Mouse (Mus musculus) kidney, postnatal 0 days (tissue): ENCODE measurements around the gene Efna1. TPM values are rescaled to one million over a fixed set of nuclear protein-coding genes. Genes with fewer than 3 reads are reported as not detected.

Experiments used
- ATAC-seq: fragments of 200-750 bp; cut with Nextera tagmentation; replicated peaks from 2 replicates; pipeline ENCODE4 v1.8.0; 2017; ENCODE audit warnings: low read depth, moderate number of reproducible peaks, moderate TSS enrichment, moderate library complexity; ENCODE audit not compliant: low FRiP score
- DNase-seq: peaks from one replicate; pipeline ENCODE4 v3.0.0-alpha.2; 2016; ENCODE audit warnings: low spot score
- H3K27ac ChIP-seq: fragments of 300-500 bp; sonication (generic); 2 replicates; pipeline ENCODE4 v1.5.1; 2014; ENCODE audit warnings: mild to moderate bottlenecking
- H3K27me3 ChIP-seq: fragments of 300-500 bp; sonication (generic); 2 replicates; pipeline ENCODE4 v1.6.1; 2014; ENCODE audit warnings: low read length, mixed read lengths; ENCODE audit not compliant: insufficient read depth
- H3K36me3 ChIP-seq: fragments of 300-500 bp; sonication (generic); 2 replicates; pipeline ENCODE4 v1.6.1; 2014; ENCODE audit warnings: low read length, mixed read lengths; ENCODE audit not compliant: insufficient read depth
- H3K4me1 ChIP-seq: fragments of 300-500 bp; sonication (generic); replicated peaks from 2 replicates; pipeline ENCODE4 v1.6.1; 2014; ENCODE audit warnings: antibody characterized with exemption, low read length, mixed read lengths; ENCODE audit not compliant: insufficient read depth
- H3K4me2 ChIP-seq: fragments of 300-500 bp; sonication (generic); 2 replicates; pipeline ENCODE4 v1.6.1; 2014; ENCODE audit warnings: mild to moderate bottlenecking, low read length, moderate library complexity, mixed read lengths
- H3K4me3 ChIP-seq: fragments of 300-500 bp; sonication (generic); replicated peaks from 2 replicates; pipeline ENCODE4 v1.5.1; 2014; ENCODE audit warnings: low read depth, low read length
- H3K9ac ChIP-seq: fragments of 300-500 bp; sonication (generic); 2 replicates; pipeline ENCODE4 v1.6.1; 2014; ENCODE audit warnings: low read depth, low read length
- H3K9me3 ChIP-seq: fragments of 300-500 bp; sonication (generic); replicated peaks from 2 replicates; pipeline ENCODE4 v1.6.1; 2016; ENCODE audit warnings: low read length, inconsistent platforms, mixed read lengths
- CTCF ChIP-seq: IDR thresholded peaks from 2 replicates; pipeline ENCODE4 v1.5.1; 2016; ENCODE audit warnings: antibody characterized with exemption, low read depth, mild to moderate bottlenecking, moderate library complexity
- WGBS: fragments of 180-500 bp; shearing (Covaris S2); extraction: QIAGEN DNeasy Blood & Tissue Kit; methylation state at CpG from one replicate; pipeline ENCODE4 v1.1.7; 2014; 5-methylcytosine and 5-hydroxymethylcytosine counted together
- polyA plus RNA-seq: library from polyadenylated mRNA; unstranded; fragments of >200 nt; fragmentation: Nextera tagmentation; extraction: Ambion mirVana; gene quantifications from 2 replicates; pipeline ENCODE4 v1.2.1, GENCODE M21; 2015

The Efna1 gene
- polyA plus RNA-seq, 1 experiment from 2014 or later: 79.5 TPM

DNA sequence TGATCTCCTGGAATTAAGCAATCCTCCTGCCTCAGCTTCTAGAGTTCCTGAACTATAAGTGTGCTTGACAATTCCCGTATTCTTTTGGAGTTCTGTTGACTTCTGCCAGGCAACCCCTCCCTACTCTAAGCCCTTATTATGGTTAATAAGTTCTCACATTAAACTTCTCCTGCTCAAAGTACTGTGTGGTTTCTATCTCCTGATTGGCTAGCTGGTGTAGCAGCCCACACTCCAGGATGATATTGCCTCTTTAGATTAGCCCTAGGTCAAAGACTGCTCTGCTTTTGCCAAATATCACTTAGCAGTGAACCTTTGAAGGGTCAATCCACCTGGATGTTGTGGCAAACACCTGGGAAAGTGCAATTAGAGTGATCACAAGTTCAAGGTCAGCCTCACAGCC is 19.1 kb upstream of the Efna1 start:
- peak overlapping the region; percentile 4; the same call in 1 of the 2 replicates for H3K4me3 ChIP-seq

GRCm38 (mm10) chr3:89299499-89299898 is 18.6 kb upstream of the Efna1 start:
- no peaks in the 10 kb centered on the region for H3K27me3 ChIP-seq
- H3K9ac ChIP-seq: peak overlapping the region; percentile 33; the same call in 1 of the 2 replicates
- peak; percentile 30; the same call in 1 of the 2 replicates for TF ChIP-seq CTCF
- peak overlapping the region; percentile 50 for H3K4me2 ChIP-seq
- DNase-seq (peak; percentile 79), ATAC-seq (peak; percentile 62)
- no peaks in the 10 kb centered on the region for H3K36me3 ChIP-seq
- no peaks in the 10 kb centered on the region for H3K9me3 ChIP-seq
- WGBS: 2% methylated on average over 14 of the region's 14 CpGs
- H3K4me3 ChIP-seq: peak overlapping the region; percentile 4; the same call in 1 of the 2 replicates
- peak overlapping the region; percentile 51; the same call in 1 of the 2 replicates for H3K27ac ChIP-seq
- H3K4me1 ChIP-seq: no peaks in the 10 kb centered on the region

More for the DNA sequence above, 19.1 kb upstream of the Efna1 start:
- no peak for DNase-seq
- no peak for TF ChIP-seq CTCF
- peak overlapping the region; percentile 50 for H3K4me2 ChIP-seq
- WGBS: 35% methylated on average over 1 of the region's 1 CpGs
- no peaks in the 10 kb centered on the region for H3K4me1 ChIP-seq
- no peak overlapping the region for H3K27ac ChIP-seq
- H3K9ac ChIP-seq: no peak overlapping the region; the same call in 1 of the 2 replicates
- H3K9me3 ChIP-seq: no peaks in the 10 kb centered on the region
- ATAC-seq: peak; percentile 71
- H3K27me3 ChIP-seq: no peaks in the 10 kb centered on the region
- no peaks in the 10 kb centered on the region for H3K36me3 ChIP-seq

- Histone ChIP-seq H3K4me3 (no peak overlapping the region), H3K27me3 (no peaks in the 10 kb centered on the region), H3K9me3 (no peaks in the 10 kb centered on the region), H3K36me3 (no peaks in the 10 kb centered on the region), H3K27ac (0 out of 2 replicates have a peak overlapping the region, but pooled peaks have one; percentile 51), H3K4me1 (no peaks in the 10 kb centered on the region), H3K9ac (no peak overlapping the region), H3K4me2 (no peak overlapping the region)
- no peak for ATAC-seq
- DNase-seq: no peak
- 86% methylated on average over 6 of the region's 6 CpGs for WGBS
- no peak for TF ChIP-seq CTCF
These were observed 18.0 kb upstream of the Efna1 start for GRCm38 (mm10) chr3:89298908-89299307.

GRCm38 (mm10) chr3:89296761-89297396 is 15.9 kb upstream of the Efna1 start:
- H3K36me3 ChIP-seq: no peaks in the 10 kb centered on the region
- H3K9me3 ChIP-seq: no peaks in the 10 kb centered on the region
- H3K27ac ChIP-seq: no peak overlapping the region
- no peak overlapping the region for H3K4me3 ChIP-seq
- no peak for TF ChIP-seq CTCF
- H3K27me3 ChIP-seq: no peaks in the 10 kb centered on the region
- ATAC-seq (no peak), DNase-seq (no peak)
- H3K4me2 ChIP-seq: no peak overlapping the region
- no peak overlapping the region for H3K9ac ChIP-seq
- WGBS: 81% methylated on average over 11 of the region's 11 CpGs
- H3K4me1 ChIP-seq: no peaks in the 10 kb centered on the region

DNA sequence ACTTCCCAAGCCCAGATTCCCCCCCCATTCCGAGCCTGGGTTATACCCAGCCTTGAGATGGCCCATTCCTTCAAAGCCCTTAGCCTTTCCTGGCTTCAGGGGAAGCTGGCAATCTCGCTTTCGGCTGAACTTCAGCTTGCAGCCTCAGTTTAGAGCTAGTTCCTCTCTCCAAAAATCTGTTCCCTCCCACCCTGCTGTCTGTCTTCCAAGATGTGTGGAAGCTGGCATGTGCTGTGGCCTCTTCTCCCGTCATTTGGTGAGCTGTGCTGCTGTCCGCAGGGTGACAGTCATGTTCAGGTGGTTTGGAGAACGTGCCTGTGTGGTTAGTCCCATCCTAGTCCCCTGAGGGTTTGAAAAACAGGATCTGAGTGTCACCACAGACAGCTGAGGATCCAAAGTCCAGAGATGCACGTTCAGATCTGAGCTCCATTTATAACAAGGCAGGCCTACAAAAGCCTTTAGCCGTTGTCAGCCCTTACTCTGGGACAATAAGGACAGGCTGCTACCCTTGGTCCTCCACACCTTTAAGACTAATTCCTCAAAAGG is 14.8 kb upstream of the Efna1 start:
- DNase-seq (no peak), ATAC-seq (no peak)
- H3K4me2 ChIP-seq: no peak overlapping the region
- H3K27ac ChIP-seq: no peak overlapping the region
- no peaks in the 10 kb centered on the region for H3K27me3 ChIP-seq
- H3K4me3 ChIP-seq: no peak overlapping the region
- no peaks in the 10 kb centered on the region for H3K36me3 ChIP-seq
- 76% methylated on average over 8 of the region's 8 CpGs for WGBS
- TF ChIP-seq CTCF: no peak
- H3K9me3 ChIP-seq: no peaks in the 10 kb centered on the region
- no peaks in the 10 kb centered on the region for H3K4me1 ChIP-seq
- H3K9ac ChIP-seq: no peak overlapping the region

DNA sequence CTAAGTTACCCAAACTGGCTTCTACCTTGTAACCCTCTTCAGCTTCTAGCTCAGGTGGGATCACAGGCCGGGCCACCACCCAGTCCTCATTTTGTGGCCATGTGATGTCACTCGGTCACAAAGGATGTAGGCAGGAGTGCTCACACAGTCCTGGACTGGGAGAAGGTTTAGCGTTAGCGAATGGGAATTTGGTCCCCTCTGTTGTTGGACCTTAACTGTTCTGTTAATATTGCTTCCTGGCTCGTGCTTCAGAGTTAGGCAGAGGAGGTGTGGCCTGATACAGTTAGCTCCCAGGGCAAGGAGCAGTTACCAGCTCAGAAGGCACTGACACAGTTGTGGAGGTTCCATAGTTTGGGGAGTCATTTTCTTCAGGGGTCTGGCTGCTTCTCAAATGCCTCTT is 13.3 kb upstream of the Efna1 start:
- Histone ChIP-seq H3K27ac (no peak overlapping the region), H3K4me3 (no peak overlapping the region), H3K36me3 (no peaks in the 10 kb centered on the region), H3K4me2 (no peak overlapping the region), H3K9ac (no peak overlapping the region), H3K9me3 (no peaks in the 10 kb centered on the region), H3K4me1 (no peaks in the 10 kb centered on the region), H3K27me3 (no peaks in the 10 kb centered on the region)
- WGBS: 75% methylated on average over 5 of the region's 5 CpGs
- peak; percentile 30 for ATAC-seq
- DNase-seq: no peak
- no peak for TF ChIP-seq CTCF
